Mouse (Mus musculus) kidney, adult 2 months (tissue): Measurements from ENCODE around the gene 1700021F05Rik.

ENCODE experiments used
- CTCF ChIP-seq: fragments of 200-500 bp; conservative IDR thresholded peaks from 2 replicates; pipeline ENCODE4 v1.5.1; 2011; ENCODE audit warnings: low read depth, mild to moderate bottlenecking, control low read depth, low read length, moderate library complexity, mixed read lengths; ENCODE audit not compliant: insufficient read depth, insufficient read length
- POLR2A ChIP-seq: fragments of 200-500 bp; IDR thresholded peaks from one replicate; pipeline ENCODE4 v1.6.1; 2011; ENCODE audit warnings: low read depth, low read length, control low read depth

DNA sequence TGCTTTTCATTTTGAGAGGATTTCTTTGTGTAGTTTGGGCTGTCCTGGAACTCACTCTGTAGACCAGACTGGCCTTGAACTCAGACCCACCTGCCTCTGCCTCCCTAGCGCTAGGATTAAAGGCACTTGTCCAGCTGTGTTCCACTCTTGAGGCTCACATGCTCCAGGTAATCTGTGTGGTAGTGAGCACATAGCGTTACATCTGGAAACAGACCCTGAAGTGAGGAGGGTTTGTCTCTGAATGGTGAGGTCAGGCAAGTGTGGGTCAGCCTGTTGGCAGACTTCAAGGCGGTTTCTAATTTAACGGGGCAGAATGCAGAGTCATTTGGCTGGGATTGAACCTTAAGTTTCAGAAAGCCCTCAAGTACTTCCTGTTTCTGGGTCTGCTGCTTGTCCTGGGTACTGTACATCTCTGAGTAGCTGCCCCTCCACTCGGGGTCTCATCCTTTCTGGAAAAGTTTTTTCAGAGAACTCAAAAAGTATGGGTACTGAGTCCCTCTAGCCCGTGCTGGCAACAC, 55.0 kb downstream of the 1700021F05Rik start:
- TF ChIP-seq CTCF (no peak), POLR2A (no peak)
